Mouse (Mus musculus): ENCODE results near the gene Chd3. TPM values are rescaled to one million over a fixed set of nuclear protein-coding genes. Genes with fewer than 3 reads are reported as not detected.

Gene Chd3
- total RNA-seq, 2 experiments from 2014 or later: 93.8 to 128 TPM

GRCm38 (mm10) chr11:69406867-69407723 lies 37.9 kb upstream of the Chd3 start:
- DNase-seq: no peak

GRCm38 (mm10) chr11:69406282-69406681 lies 37.1 kb upstream of the Chd3 start:
- DNase-seq: no peak

GRCm38 (mm10) chr11:69405397-69406200 lies 36.4 kb upstream of the Chd3 start:
- no peak for DNase-seq

GRCm38 (mm10) chr11:69404595-69405396 lies 35.6 kb upstream of the Chd3 start:
- DNase-seq: no peak

GRCm38 (mm10) chr11:69403691-69404594 lies 34.7 kb upstream of the Chd3 start:
- no peak for DNase-seq

GRCm38 (mm10) chr11:69401987-69402386 lies 32.8 kb upstream of the Chd3 start:
- no peak for DNase-seq

GRCm38 (mm10) chr11:69401210-69401637 lies 32.0 kb upstream of the Chd3 start:
- peak; percentile 88 for DNase-seq

GRCm38 (mm10) chr11:69400083-69400850 lies 31.1 kb upstream of the Chd3 start:
- DNase-seq: no peak

- DNase-seq: no peak
Observed at GRCm38 (mm10) chr11:69399201-69400082, 30.2 kb upstream of the Chd3 start.

GRCm38 (mm10) chr11:69398486-69399200 lies 29.4 kb upstream of the Chd3 start:
- DNase-seq: no peak

GRCm38 (mm10) chr11:69398059-69398458 lies 28.9 kb upstream of the Chd3 start, which contains the start of gene Tmem88:
Tmem88 (minus strand) TSS chr11:69398234.
- DNase-seq: peak; percentile 66

GRCm38 (mm10) chr11:69397581-69398057 lies 28.4 kb upstream of the Chd3 start:
- DNase-seq: no peak

- peak; percentile 65 for DNase-seq
Observed at GRCm38 (mm10) chr11:69396772-69397171, 27.6 kb upstream of the Chd3 start.

GRCm38 (mm10) chr11:69395634-69396373 lies 26.6 kb upstream of the Chd3 start:
- peak; percentile 93 for DNase-seq

GRCm38 (mm10) chr11:69395235-69395633 lies 26.0 kb upstream of the Chd3 start, which contains the start of the genes Naa38 and Cyb5d1:
Naa38 (plus strand) TSS chr11:69395487.
Cyb5d1 (minus strand) TSS chr11:69395631.
- peak; percentile 92 for DNase-seq

GRCm38 (mm10) chr11:69394591-69395167 lies 25.5 kb upstream of the Chd3 start:
- DNase-seq: peak; percentile 37

- DNase-seq: peak; percentile 82
Observed at GRCm38 (mm10) chr11:69390400-69391034, 21.3 kb upstream of the Chd3 start.
